Mouse (Mus musculus) lung, postnatal 0 days (tissue): ENCODE measurements around the gene Bcl2l12.

ENCODE experiments used
- CTCF ChIP-seq: IDR thresholded peaks from 2 replicates; pipeline ENCODE4 v1.5.1; 2016; ENCODE audit warnings: antibody characterized with exemption, mild to moderate bottlenecking
- EP300 ChIP-seq: IDR thresholded peaks from 2 replicates; pipeline ENCODE4 v1.6.1; 2016; ENCODE audit warnings: antibody characterized with exemption, mild to moderate bottlenecking, control low read depth

DNA sequence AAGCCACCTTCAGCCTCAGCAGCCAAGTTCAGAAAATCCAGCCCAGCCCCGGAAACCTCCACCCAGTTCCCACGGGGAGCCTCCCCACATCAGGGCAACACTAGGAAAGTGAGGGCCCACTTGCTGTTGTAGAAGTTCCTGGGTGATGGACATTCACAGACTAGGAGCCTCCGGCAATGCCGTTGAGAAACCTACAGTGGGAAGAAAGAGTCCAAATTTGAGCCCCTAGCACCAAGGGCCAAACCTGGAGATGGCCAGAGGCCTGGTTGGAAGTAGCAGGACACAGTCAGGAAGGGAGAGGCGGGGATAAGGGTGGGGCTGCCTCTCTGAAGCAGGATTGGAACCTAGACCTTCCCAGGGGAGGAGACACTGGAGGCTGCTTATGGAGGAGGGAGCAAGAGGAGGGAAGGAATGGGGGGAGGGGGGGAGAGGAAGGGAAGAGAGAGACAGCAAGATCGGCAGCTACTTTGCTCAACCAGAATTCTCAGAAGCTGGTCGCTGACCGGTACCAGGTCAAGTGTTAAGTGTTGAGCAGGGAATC is 20.6 kb upstream of the Bcl2l12 start:
- TF ChIP-seq CTCF (no peak), EP300 (peak; percentile 64)
